Mouse (Mus musculus) midbrain, embryonic 11.5 days (tissue): ENCODE measurements around the gene Aurkb. TPM values are rescaled to one million over a fixed set of nuclear protein-coding genes. Genes with fewer than 3 reads are reported as not detected.
A peak's percentile ranks its signal among the peaks of the same experiment; 100 is the strongest.

Source experiments
- ATAC-seq: fragments of 200-750 bp; cut with Nextera tagmentation; 2 replicates; pipeline ENCODE4 v1.8.0; 2017; ENCODE audit warnings: moderate TSS enrichment, moderate library complexity; ENCODE audit not compliant: low FRiP score
- DNase-seq: peaks from one replicate; pipeline ENCODE4 v3.0.0; 2015; ENCODE audit warnings: low spot score; ENCODE audit errors: missing footprints
- H3K27ac ChIP-seq: fragments of 300-500 bp; sonication (generic); 2 replicates; pipeline ENCODE4 v1.5.1; 2014; ENCODE audit warnings: low read depth, low read length
- H3K27me3 ChIP-seq: fragments of 300-500 bp; sonication (generic); 2 replicates; pipeline ENCODE4 v1.6.1; 2014; ENCODE audit warnings: mild to moderate bottlenecking, low read length, moderate library complexity, mixed read lengths; ENCODE audit not compliant: control insufficient read depth, insufficient read depth
- H3K36me3 ChIP-seq: fragments of 300-500 bp; sonication (generic); 2 replicates; pipeline ENCODE4 v1.6.1; 2014; ENCODE audit warnings: mild to moderate bottlenecking, low read length, moderate library complexity, mixed read lengths; ENCODE audit not compliant: control insufficient read depth, insufficient read depth
- H3K4me1 ChIP-seq: fragments of 300-500 bp; sonication (generic); 2 replicates; pipeline ENCODE4 v1.6.1; 2014; ENCODE audit warnings: low read length; ENCODE audit not compliant: control insufficient read depth, insufficient read depth
- H3K4me2 ChIP-seq: fragments of 300-500 bp; sonication (generic); 2 replicates; pipeline ENCODE4 v1.6.1; 2014; ENCODE audit warnings: mild to moderate bottlenecking, moderate library complexity
- H3K4me3 ChIP-seq: fragments of 300-500 bp; sonication (generic); 2 replicates; pipeline ENCODE4 v1.5.1; 2014; ENCODE audit warnings: low read depth, low read length
- H3K9ac ChIP-seq: fragments of 300-500 bp; sonication (generic); 2 replicates; pipeline ENCODE4 v1.6.1; 2014; ENCODE audit warnings: low read length
- H3K9me3 ChIP-seq: fragments of 300-500 bp; sonication (generic); 2 replicates; pipeline ENCODE4 v1.6.1; 2016; ENCODE audit warnings: low read length; ENCODE audit not compliant: control insufficient read depth
- WGBS: fragments of 180-500 bp; shearing (Covaris S2); extraction: QIAGEN DNeasy Blood & Tissue Kit; methylation state at CpG from one replicate; pipeline ENCODE4 v1.1.7; 2014; 5-methylcytosine and 5-hydroxymethylcytosine counted together
- polyA plus RNA-seq: library from polyadenylated mRNA; unstranded; fragments of >200 nt; fragmentation: Nextera tagmentation; extraction: Ambion mirVana; gene quantifications from 2 replicates; pipeline ENCODE4 v1.2.1, GENCODE M21; 2014

Aurkb gene
- polyA plus RNA-seq, 1 experiment from 2014 or later = 171 TPM

DNA sequence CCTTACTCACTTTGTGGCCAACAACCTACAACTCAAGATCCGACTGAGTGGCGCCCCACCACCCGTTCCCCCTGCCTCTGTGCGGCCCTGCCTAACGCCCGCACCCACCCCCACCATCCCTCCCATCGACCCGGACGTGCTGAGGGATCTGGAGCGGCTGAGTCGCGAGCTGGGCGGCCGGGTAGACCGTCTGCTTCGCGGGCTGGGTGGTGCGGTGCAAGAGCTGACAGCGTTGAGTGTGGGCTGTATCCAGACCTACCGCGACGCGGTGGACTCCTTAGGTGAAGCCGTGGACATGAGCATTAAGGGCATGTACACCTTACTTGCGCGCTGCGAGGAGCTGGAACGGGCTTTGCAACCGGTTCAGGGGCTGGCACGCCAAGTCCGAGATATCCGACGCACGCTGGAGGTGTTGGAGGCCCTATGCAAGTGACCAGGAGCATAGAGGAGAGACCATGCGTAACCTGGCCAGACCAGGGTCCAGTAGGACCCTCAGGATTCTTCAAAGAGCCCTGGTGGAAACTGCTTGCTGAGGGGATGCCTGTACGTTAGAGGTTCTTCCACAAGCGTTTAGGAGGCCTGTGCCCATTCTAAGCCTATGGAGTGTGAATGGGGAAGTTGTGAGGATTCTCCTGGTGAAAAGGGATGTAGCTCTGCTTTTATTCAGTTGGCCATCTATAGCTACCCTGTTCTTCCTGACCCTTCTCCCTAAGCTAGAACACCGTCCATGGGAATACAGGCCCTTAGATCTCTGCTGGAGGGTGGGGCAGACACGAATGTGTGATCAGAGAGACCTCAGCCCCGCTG lies 15.2 kb downstream of the Aurkb start:
- DNase-seq = peak; percentile 93
- Histone ChIP-seq H3K4me3 (peak overlapping the region; percentile 63), H3K27me3 (no peaks in the 10 kb centered on the region), H3K4me1 (peaks cover 16% of the 10 kb centered on the region), H3K4me2 (peak overlapping the region; percentile 94), H3K36me3 (no peaks in the 10 kb centered on the region), H3K9me3 (no peaks in the 10 kb centered on the region), H3K9ac (peak overlapping the region; percentile 77), H3K27ac (peak overlapping the region; percentile 71; the same call in 1 of the 2 replicates)
- WGBS = under 1% methylated on average over 40 of the region's 40 CpGs
- ATAC-seq = no peak

DNA sequence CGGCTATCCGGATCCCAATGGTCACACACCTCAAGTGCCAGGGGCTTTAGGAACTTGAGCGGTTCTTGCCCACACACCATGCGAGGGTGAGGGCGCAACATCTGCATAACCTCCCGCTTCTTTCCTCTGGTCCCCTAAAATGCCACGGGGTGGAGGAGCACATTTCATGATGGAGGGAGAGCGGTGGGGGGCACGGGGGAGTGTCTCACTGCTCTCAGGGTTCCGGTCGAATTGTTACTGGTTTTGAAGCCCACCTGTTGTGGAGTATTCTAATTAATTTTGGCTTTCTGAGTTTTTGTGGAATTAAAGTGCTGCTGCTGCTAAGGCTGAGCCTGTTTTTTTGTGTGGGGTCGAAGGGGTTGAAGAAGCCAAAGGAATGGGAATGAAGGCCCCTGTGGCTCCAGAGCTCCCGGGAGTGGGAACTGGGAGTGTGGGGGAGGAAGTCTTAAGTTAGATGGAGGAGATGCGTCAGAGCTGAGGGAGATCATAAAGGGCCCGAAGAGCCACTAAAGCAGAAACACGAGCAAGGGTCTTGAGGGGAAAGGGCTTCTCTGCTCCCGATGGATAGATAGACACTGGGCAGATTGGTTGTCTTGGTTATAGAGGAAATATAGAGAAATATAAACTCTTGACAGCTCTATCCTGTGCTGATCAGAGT lies 15.9 kb downstream of the Aurkb start:
- peak overlapping the region; percentile 77 for H3K9ac ChIP-seq
- H3K27me3 ChIP-seq = no peaks in the 10 kb centered on the region
- H3K4me1 ChIP-seq = peaks cover 22% of the 10 kb centered on the region
- H3K4me3 ChIP-seq = peak overlapping the region; percentile 63
- 7% methylated on average over 17 of the region's 17 CpGs for WGBS
- H3K4me2 ChIP-seq = peak overlapping the region; percentile 94
- ATAC-seq (no peak), DNase-seq (peak; percentile 79)
- no peaks in the 10 kb centered on the region for H3K9me3 ChIP-seq
- no peak overlapping the region for H3K27ac ChIP-seq
- no peaks in the 10 kb centered on the region for H3K36me3 ChIP-seq

DNA sequence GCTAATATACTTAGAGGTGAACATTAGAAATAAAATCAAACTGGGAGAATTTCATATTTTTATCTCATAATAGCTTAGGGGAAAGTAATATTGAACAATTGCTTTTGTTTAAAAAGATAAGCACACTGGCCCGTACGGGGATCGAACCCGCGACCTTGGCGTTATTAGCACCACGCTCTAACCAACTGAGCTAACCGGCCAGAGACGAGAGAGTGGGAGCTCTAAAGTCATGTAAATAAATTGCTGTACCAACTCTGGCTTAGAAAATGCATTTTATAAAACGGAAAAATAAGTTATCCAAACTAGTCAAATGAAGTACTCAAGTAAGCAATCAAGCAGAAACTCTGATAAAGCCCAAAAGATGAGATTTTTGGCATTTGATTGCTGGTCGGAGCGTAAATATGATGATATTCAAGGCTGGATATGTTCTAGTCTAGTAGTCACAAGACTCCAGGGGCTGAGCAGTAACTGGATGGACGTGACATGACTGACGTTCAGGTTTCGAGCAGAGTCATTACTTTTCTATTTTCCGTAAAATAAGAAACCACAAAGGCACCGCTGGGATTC lies 16.8 kb downstream of the Aurkb start:
- H3K27ac ChIP-seq = no peak overlapping the region
- peak overlapping the region; percentile 67 for H3K4me2 ChIP-seq
- no peak overlapping the region for H3K9ac ChIP-seq
- H3K36me3 ChIP-seq = no peaks in the 10 kb centered on the region
- whole genome bisulfite sequencing = under 1% methylated on average over 17 of the region's 17 CpGs
- peaks cover 26% of the 10 kb centered on the region for H3K4me1 ChIP-seq
- no peaks in the 10 kb centered on the region for H3K9me3 ChIP-seq
- H3K27me3 ChIP-seq = no peaks in the 10 kb centered on the region
- peak overlapping the region; percentile 74 for H3K4me3 ChIP-seq
- DNase-seq (peak; percentile 99), ATAC-seq (no peak; the same call in 1 of the 2 replicates)

GRCm38 (mm10) chr11:69062761-69063224 lies 17.3 kb downstream of the Aurkb start:
- Histone ChIP-seq H3K4me2 (peak overlapping the region; percentile 67), H3K27ac (peak overlapping the region; percentile 48; the same call in 1 of the 2 replicates), H3K4me3 (peak overlapping the region; percentile 74), H3K9ac (peak overlapping the region; percentile 49; the same call in 1 of the 2 replicates), H3K4me1 (peaks cover 26% of the 10 kb centered on the region), H3K9me3 (no peaks in the 10 kb centered on the region), H3K36me3 (no peaks in the 10 kb centered on the region), H3K27me3 (no peaks in the 10 kb centered on the region)
- under 1% methylated on average over 19 of the region's 19 CpGs for WGBS
- DNase-seq (peak; percentile 100), ATAC-seq (peak; percentile 63)

- ATAC-seq (0 out of 2 replicates have a peak, but pooled peaks have one; percentile 20), DNase-seq (peak; percentile 100)
- H3K4me1 ChIP-seq = peaks cover 26% of the 10 kb centered on the region
- no peaks in the 10 kb centered on the region for H3K9me3 ChIP-seq
- H3K9ac ChIP-seq = peak overlapping the region; percentile 73
- H3K27me3 ChIP-seq = no peaks in the 10 kb centered on the region
- peak overlapping the region; percentile 67 for H3K4me2 ChIP-seq
- no peaks in the 10 kb centered on the region for H3K36me3 ChIP-seq
- under 1% methylated on average over 31 of the region's 31 CpGs for WGBS
- peak overlapping the region; percentile 60 for H3K27ac ChIP-seq
- H3K4me3 ChIP-seq = peak overlapping the region; percentile 74
Observed at GRCm38 (mm10) chr11:69063413-69064201, 18.2 kb downstream of the Aurkb start.

- H3K36me3 ChIP-seq = no peaks in the 10 kb centered on the region
- H3K27me3 ChIP-seq = no peaks in the 10 kb centered on the region
- 45% methylated on average over 9 of the region's 9 CpGs for WGBS
- H3K9me3 ChIP-seq = no peaks in the 10 kb centered on the region
- peak overlapping the region; percentile 74 for H3K4me3 ChIP-seq
- peaks cover 26% of the 10 kb centered on the region for H3K4me1 ChIP-seq
- H3K9ac ChIP-seq = no peak overlapping the region; the same call in 1 of the 2 replicates
- DNase-seq (peak; percentile 81), ATAC-seq (no peak)
- H3K4me2 ChIP-seq = peak overlapping the region; percentile 67
- peak overlapping the region; percentile 60; the same call in 1 of the 2 replicates for H3K27ac ChIP-seq
Observed at GRCm38 (mm10) chr11:69064259-69065133, 19.0 kb downstream of the Aurkb start.

GRCm38 (mm10) chr11:69065394-69065925 lies 20.0 kb downstream of the Aurkb start:
- no peaks in the 10 kb centered on the region for H3K27me3 ChIP-seq
- no peak overlapping the region for H3K9ac ChIP-seq
- peaks cover 29% of the 10 kb centered on the region for H3K4me1 ChIP-seq
- peak overlapping the region; percentile 69; the same call in 1 of the 2 replicates for H3K4me2 ChIP-seq
- no peak for DNase-seq
- no peak for ATAC-seq
- 56% methylated on average over 3 of the region's 3 CpGs for WGBS
- no peak overlapping the region for H3K4me3 ChIP-seq
- no peaks in the 10 kb centered on the region for H3K36me3 ChIP-seq
- no peak overlapping the region for H3K27ac ChIP-seq
- no peaks in the 10 kb centered on the region for H3K9me3 ChIP-seq
